Mouse (Mus musculus) central nervous system, embryonic 14 days (tissue): Measurements from ENCODE around the gene Lgals8. TPM values are rescaled to one million over a fixed set of nuclear protein-coding genes. Genes with fewer than 3 reads are reported as not detected.

Source experiments
- polyA plus RNA-seq: library from polyadenylated mRNA; depleted of rRNA; stranded (reverse); fragments of >200 nt; gene quantifications from 2 replicates; pipeline ENCODE4 v1.2.3, GENCODE M21; 2012; rRNA removed

Lgals8 gene
- polyA plus RNA-seq, result 19.6 and 24.5 TPM in 2 replicates

DNA sequence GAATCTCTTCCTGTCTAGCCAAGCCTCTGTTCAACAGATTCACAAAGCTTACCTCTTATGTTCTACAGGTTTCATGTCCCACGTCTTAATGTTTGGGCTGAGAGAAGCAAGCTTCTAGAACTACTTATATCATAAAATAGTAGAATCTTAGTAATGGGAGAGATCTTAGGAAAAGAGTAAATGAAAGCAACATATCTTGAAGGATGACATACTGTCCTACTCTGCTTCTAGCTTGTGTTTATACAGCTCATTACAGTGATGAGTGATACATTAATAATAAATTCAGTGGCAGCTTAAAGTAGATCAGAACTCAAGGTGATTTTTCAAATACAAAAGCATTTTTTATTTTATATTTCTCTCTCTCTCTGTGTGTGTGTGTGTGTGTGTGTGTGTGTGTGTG lies at the start of gene Lgals8:
Lgals8 (minus strand) TSS at position 101 of the 400 bp plus-strand sequence.

GRCm38 (mm10) chr13:12394609-12395505 lies 69.9 kb downstream of the Lgals8 start, which contains the start of gene Heatr1:
TSS of gene Heatr1 (plus strand) at chr13:12395027.

Other genes starting within 250 kb of the Lgals8 start
- 8.2 and 8.9 TPM in 2 replicates for gene Mtr, start 206.8 kb downstream of the Lgals8 start, polyA plus RNA-seq
- gene Actn2, start 124.2 kb downstream of the Lgals8 start, polyA plus RNA-seq, result 3.3 and 24.0 TPM in 2 replicates
- gene Heatr1, start 69.9 kb downstream of the Lgals8 start, polyA plus RNA-seq, result 29.2 TPM in 2 replicates
- 0.54 and 0.88 TPM in 2 replicates for gene Edaradd, start 55.5 kb upstream of the Lgals8 start, polyA plus RNA-seq
- gene Ero1lb, start 100.9 kb upstream of the Lgals8 start, polyA plus RNA-seq, result 5.7 and 6.1 TPM in 2 replicates